Mouse (Mus musculus): ENCODE measurements around the gene Daxx. TPM values are rescaled to one million over a fixed set of nuclear protein-coding genes. Genes with fewer than 3 reads are reported as not detected.
"Not testable (repeated sequence)": the region's sequence is repeated elsewhere in the genome, so short reads cannot be mapped to it uniquely, and the experiment has no call there.

Daxx gene
- polyA plus RNA-seq, 1 experiment from 2014 or later, result 63.5 TPM

DNA sequence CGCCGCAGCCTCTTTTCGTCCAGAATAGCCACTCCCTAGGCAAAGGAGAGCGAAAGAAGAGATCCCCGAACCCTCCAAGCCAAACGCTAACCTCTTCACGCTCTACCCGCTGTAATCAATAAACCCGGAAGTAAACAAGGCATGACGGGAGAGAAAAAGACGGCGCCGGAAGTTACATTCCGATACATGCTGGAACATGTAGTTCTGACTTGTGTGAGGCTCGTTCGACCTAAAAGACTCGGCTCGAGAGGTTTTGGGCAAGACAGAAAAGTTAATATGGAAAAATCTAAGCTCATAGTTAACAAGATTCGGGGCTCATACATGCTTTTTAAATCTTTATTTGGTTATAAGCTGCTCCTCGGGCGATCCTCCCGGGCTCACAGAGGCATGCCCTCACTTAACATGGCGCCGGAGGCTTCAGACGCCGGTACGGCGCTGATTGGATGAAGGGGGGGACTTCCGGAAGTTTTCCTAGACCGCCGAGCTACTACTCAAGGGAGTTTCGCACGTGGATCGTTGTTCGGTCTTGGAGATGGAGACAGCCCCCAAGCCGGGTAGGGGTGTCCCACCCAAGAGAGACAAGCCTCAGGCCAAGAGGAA, 31.1 kb downstream of the Daxx start, which contains the start of the genes Pfdn6 and Wdr46:
Gene Pfdn6 (minus strand): TSS at position 138 of the 600 bp plus-strand sequence.
Gene Wdr46 (plus strand): TSS at position 455 of the 600 bp plus-strand sequence.
- H3K9ac ChIP-seq (replicated peaks), result peak within 1 kb of the TSS; percentile 79
- WGBS, result under 1% methylated on average over 36 of the region's 36 CpGs
- H3K27ac ChIP-seq (replicated peaks), result peak within 1 kb of the TSS; percentile 56
- peak within 1 kb of the TSS; percentile 77 for H3K4me3 ChIP-seq
- no peaks in the 10 kb centered on the region for H3K27me3 ChIP-seq
- H3K4me1 ChIP-seq, result peaks cover 26% of the 10 kb centered on the region
- peak within 1 kb of the TSS; percentile 95 for H3K4me2 ChIP-seq (replicated peaks)
- no peaks in the 10 kb centered on the region for H3K9me3 ChIP-seq
- peaks cover 47% of the 10 kb centered on the region for H3K36me3 ChIP-seq
- peak; percentile 93 for ATAC-seq (replicated peaks)

- H3K4me2 ChIP-seq (replicated peaks), result peak overlapping the region; percentile 95
- peaks cover 45% of the 10 kb centered on the region for H3K36me3 ChIP-seq
- no peak; the same call in 1 of the 2 replicates for ATAC-seq (replicated peaks)
- no peaks in the 10 kb centered on the region for H3K27me3 ChIP-seq
- 3% methylated on average over 26 of the region's 26 CpGs for whole genome bisulfite sequencing
- 0 out of 2 replicates have a peak overlapping the region, but pooled peaks have one; percentile 56 for H3K27ac ChIP-seq (replicated peaks)
- peak overlapping the region; percentile 79 for H3K9ac ChIP-seq (replicated peaks)
- no peaks in the 10 kb centered on the region for H3K9me3 ChIP-seq
- peak overlapping the region; percentile 77 for H3K4me3 ChIP-seq
- H3K4me1 ChIP-seq, result peaks cover 26% of the 10 kb centered on the region
These were observed 31.8 kb downstream of the Daxx start for GRCm38 (mm10) chr17:33940981-33941380.

GRCm38 (mm10) chr17:33941381-33941780, 32.2 kb downstream of the Daxx start:
- WGBS, result 62% methylated on average over 19 of the region's 19 CpGs
- no peaks in the 10 kb centered on the region for H3K27me3 ChIP-seq
- H3K9me3 ChIP-seq, result no peaks in the 10 kb centered on the region
- H3K4me1 ChIP-seq, result peaks cover 26% of the 10 kb centered on the region
- peak overlapping the region; percentile 77 for H3K4me3 ChIP-seq
- H3K9ac ChIP-seq (replicated peaks), result peak overlapping the region; percentile 79
- ATAC-seq (replicated peaks), result no peak
- peak overlapping the region; percentile 95 for H3K4me2 ChIP-seq (replicated peaks)
- H3K36me3 ChIP-seq, result peaks cover 47% of the 10 kb centered on the region
- H3K27ac ChIP-seq (replicated peaks), result no peak overlapping the region

DNA sequence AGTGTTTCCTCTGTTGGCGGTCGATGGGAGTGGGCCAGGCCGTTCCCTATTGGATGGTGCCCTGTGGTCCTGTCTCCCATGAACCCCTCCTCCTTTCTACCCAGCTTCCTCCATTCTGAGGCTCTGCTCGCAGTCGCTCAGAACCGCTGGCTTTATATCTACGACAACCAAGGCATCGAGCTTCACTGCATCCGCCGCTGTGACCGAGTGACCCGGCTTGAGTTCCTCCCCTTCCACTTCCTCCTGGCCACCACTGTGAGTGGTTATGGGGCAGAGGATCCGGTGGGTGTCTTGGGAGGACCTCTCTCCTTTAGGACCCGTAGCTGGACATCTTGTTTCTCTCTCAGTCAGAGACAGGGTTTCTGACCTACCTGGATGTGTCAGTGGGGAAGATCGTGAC, 34.2 kb downstream of the Daxx start:
- no peak for ATAC-seq (replicated peaks)
- no peaks in the 10 kb centered on the region for H3K9me3 ChIP-seq
- H3K27me3 ChIP-seq, result no peaks in the 10 kb centered on the region
- no peak overlapping the region for H3K4me2 ChIP-seq (replicated peaks)
- no peak overlapping the region for H3K27ac ChIP-seq (replicated peaks)
- 96% methylated on average over 15 of the region's 15 CpGs for WGBS
- peaks cover 26% of the 10 kb centered on the region for H3K4me1 ChIP-seq
- no peak overlapping the region for H3K9ac ChIP-seq (replicated peaks)
- H3K4me3 ChIP-seq, result no peak overlapping the region
- peaks cover 51% of the 10 kb centered on the region for H3K36me3 ChIP-seq

GRCm38 (mm10) chr17:33947430-33948089, 38.3 kb downstream of the Daxx start:
- peaks cover 56% of the 10 kb centered on the region for H3K36me3 ChIP-seq
- no peak overlapping the region for H3K27ac ChIP-seq (replicated peaks)
- 91% methylated on average over 10 of the region's 10 CpGs for WGBS

DNA sequence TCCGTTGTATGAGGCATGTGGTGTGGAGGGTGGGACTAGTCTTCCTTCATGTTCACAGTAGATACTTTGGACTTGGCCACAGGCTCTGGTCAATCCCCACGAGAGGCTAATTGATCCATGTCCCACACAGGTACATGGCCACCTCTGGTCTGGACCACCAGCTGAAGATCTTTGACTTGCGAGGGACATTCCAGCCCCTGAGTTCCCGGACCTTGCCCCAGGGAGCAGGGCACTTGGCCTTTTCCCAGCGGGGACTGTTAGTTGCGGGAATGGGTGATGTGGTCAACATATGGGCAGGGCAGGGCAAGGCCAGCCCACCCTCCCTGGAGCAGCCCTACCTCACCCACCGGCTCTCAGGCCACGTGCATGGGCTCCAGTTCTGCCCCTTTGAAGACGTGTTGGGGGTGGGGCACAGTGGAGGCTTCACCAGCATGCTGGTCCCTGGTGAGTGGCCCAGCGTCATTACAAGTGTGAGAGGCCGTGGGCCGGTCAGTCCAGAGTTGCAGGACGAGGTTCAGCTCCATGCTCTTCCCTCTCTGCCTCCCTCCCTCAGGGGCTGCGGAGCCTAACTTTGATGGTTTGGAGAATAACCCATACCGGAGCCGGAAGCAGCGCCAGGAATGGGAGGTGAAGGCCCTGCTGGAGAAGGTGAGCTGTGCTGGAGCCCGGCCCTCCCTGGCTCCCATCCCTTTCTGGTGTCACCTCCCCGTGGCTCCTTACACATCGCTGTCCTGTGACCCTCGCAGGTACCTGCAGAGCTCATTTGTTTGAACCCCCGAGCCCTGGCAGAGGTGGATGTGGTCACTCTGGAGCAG, 39.1 kb downstream of the Daxx start:
- Histone ChIP-seq H3K9ac (replicated peaks) (no peak overlapping the region), H3K9me3 (no peaks in the 10 kb centered on the region), H3K4me3 (no peak overlapping the region), H3K27ac (replicated peaks) (no peak overlapping the region), H3K4me2 (replicated peaks) (no peak overlapping the region), H3K4me1 (peaks cover 41% of the 10 kb centered on the region), H3K36me3 (peaks cover 58% of the 10 kb centered on the region), H3K27me3 (no peaks in the 10 kb centered on the region)
- 90% methylated on average over 22 of the region's 22 CpGs for WGBS
- no peak for ATAC-seq (replicated peaks)

More at GRCm38 (mm10) chr17:33947430-33948089, 38.3 kb downstream of the Daxx start:
- no peaks in the 10 kb centered on the region for H3K27me3 ChIP-seq
- no peak overlapping the region for H3K9ac ChIP-seq (replicated peaks)
- ATAC-seq (replicated peaks), result no peak
- no peak overlapping the region for H3K4me3 ChIP-seq
- peaks cover 34% of the 10 kb centered on the region for H3K4me1 ChIP-seq
- H3K9me3 ChIP-seq, result no peaks in the 10 kb centered on the region
- H3K4me2 ChIP-seq (replicated peaks), result no peak overlapping the region

DNA sequence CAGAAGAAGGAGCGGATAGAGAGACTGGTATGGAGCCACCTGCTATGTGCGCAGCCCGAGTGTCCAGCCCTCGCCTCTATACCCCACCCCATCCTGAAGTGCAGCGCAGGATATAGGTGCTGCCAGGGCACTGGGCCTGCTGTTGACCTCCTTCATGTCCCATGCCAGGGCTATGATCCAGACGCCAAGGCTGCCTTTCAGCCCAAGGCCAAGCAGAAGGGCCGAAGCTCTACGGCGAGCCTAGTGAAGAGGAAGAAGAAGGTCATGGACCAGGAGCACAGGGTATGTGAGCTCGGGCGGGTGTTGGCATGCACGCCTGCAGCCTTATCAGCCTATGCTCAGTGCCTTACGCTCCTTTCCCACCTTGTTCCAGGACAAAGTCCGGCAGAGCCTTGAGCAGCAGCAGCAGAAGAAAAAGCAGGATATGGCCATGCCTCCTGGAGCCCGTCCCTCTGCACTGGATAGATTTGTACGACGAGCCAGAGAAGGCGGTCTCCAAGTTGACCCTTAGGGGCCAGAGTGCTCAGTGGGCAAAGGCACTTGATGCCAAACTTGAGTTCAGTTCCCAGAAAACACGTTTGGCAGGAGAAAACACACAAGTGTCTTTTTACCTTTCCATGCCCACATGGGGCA, 39.8 kb downstream of the Daxx start:
- H3K36me3 ChIP-seq, result peaks cover 57% of the 10 kb centered on the region
- 91% methylated on average over 19 of the region's 19 CpGs for WGBS
- H3K9me3 ChIP-seq, result no peaks in the 10 kb centered on the region
- no peak overlapping the region for H3K4me3 ChIP-seq
- H3K27ac ChIP-seq (replicated peaks), result no peak overlapping the region
- H3K4me1 ChIP-seq, result peaks cover 48% of the 10 kb centered on the region
- no peak for ATAC-seq (replicated peaks)
- no peaks in the 10 kb centered on the region for H3K27me3 ChIP-seq
- no peak overlapping the region for H3K9ac ChIP-seq (replicated peaks)
- H3K4me2 ChIP-seq (replicated peaks), result no peak overlapping the region

- WGBS, result 74% methylated on average over 10 of the region's 10 CpGs
- Histone ChIP-seq H3K4me2 (replicated peaks) (peak overlapping the region; percentile 93), H3K9me3 (no peaks in the 10 kb centered on the region), H3K4me1 (peaks cover 56% of the 10 kb centered on the region), H3K9ac (replicated peaks) (peak overlapping the region; percentile 71), H3K4me3 (peak overlapping the region; percentile 57), H3K27me3 (no peaks in the 10 kb centered on the region), H3K36me3 (peaks cover 45% of the 10 kb centered on the region), H3K27ac (replicated peaks) (peak overlapping the region; percentile 88; the same call in 1 of the 2 replicates)
- no peak for ATAC-seq (replicated peaks)
These were observed 41.0 kb downstream of the Daxx start for GRCm38 (mm10) chr17:33950131-33950625.

DNA sequence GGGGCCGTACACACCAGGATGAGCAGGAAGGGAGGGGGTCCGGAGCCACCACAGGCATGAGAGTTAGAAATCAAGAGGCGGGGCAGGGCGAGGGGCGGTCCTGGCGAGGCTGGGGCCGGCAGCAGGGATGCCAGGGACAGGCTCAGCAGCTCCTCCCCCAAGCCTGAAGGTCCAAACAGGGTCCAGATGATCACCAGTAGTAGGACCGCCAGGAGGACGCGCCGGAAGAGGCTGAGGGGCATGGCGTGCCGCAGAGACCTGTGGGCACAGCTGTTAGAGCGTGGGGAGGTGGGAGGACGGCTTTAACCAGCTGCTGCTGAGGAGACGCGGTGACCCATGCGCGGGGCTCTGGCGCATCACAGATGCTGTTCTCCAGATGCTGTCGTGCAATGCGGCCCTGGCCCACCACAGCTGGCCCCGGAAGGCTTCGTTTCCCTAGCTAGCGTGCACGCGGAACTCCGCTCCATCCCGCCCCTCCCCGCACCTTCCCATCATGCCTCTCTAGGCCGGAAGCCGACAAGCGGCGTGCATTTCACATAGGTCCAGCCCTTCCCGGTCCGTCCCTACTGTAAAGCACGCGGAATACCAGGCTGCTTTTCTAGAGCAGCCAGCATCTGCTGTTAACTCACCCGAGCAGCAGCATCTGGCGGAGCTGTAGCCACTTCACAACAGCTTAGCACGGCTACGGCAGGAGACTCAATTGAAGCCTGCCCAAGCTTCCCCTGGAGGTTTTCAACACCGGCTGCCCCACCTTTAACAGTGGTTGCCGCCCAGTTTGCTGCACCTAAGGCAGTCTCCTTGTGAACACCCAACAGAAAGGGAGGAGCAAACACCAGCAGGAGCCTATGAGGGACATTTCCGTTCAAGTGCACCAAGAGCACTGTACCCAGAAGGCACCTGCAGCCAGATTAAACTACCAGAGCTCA, 42.1 kb downstream of the Daxx start, which contains the start of gene B3galt4:
Gene B3galt4 (minus strand): TSS at position 468 of the 926 bp plus-strand sequence.
- Histone ChIP-seq H3K36me3 (peaks cover 36% of the 10 kb centered on the region), H3K9ac (replicated peaks) (peak within 1 kb of the TSS; percentile 71), H3K27ac (replicated peaks) (peak within 1 kb of the TSS; percentile 88), H3K4me1 (peaks cover 57% of the 10 kb centered on the region), H3K27me3 (no peaks in the 10 kb centered on the region), H3K4me2 (replicated peaks) (peak within 1 kb of the TSS; percentile 93), H3K9me3 (no peaks in the 10 kb centered on the region), H3K4me3 (peak within 1 kb of the TSS; percentile 57)
- peak; percentile 78 for ATAC-seq (replicated peaks)
- whole genome bisulfite sequencing, result 1% methylated on average over 45 of the region's 45 CpGs

GRCm38 (mm10) chr17:33952015-33952414, 42.8 kb downstream of the Daxx start:
- Histone ChIP-seq H3K4me3 (peak overlapping the region; percentile 57; the same call in 1 of the 2 replicates), H3K4me1 (peaks cover 65% of the 10 kb centered on the region), H3K4me2 (replicated peaks) (peak overlapping the region; percentile 93; the same call in 1 of the 2 replicates), H3K27ac (replicated peaks) (peak overlapping the region; percentile 88; the same call in 1 of the 2 replicates), H3K36me3 (peaks cover 32% of the 10 kb centered on the region)
- not testable (repeated sequence) for ATAC-seq (replicated peaks); H3K9me3 ChIP-seq; H3K9ac ChIP-seq (replicated peaks); H3K27me3 ChIP-seq
- 79% methylated on average over 13 of the region's 13 CpGs for WGBS
